Mouse (Mus musculus) ovary, postnatal 14 days (tissue): Measurements from ENCODE around the gene Ahsg.

Source experiments
- DNase-seq: peaks from one replicate; pipeline ENCODE4 v3.0.0; 2022; ENCODE audit warnings: low spot score

Gene Ahsg

GRCm38 (mm10) chr16:22888835-22889234 lies 2.2 kb upstream of the Ahsg start:
- no peak for DNase-seq

- no peak for DNase-seq
These were observed 1.4 kb upstream of the Ahsg start for GRCm38 (mm10) chr16:22889716-22890115.

- DNase-seq = no peak
These were observed 667 bp downstream of the Ahsg start for GRCm38 (mm10) chr16:22891733-22892154.

GRCm38 (mm10) chr16:22894095-22894494 lies 3.0 kb downstream of the Ahsg start:
- DNase-seq = no peak

- DNase-seq = no peak
These were observed 5.5 kb downstream of the Ahsg start for GRCm38 (mm10) chr16:22896618-22897017.

GRCm38 (mm10) chr16:22899346-22899745 lies 8.3 kb downstream of the Ahsg start:
- DNase-seq = no peak

- DNase-seq = no peak
These were observed 8.9 kb downstream of the Ahsg start for GRCm38 (mm10) chr16:22899866-22900570.

- DNase-seq = no peak
These were observed 10.2 kb downstream of the Ahsg start for GRCm38 (mm10) chr16:22901326-22901725.

- DNase-seq = no peak
These were observed 18.2 kb downstream of the Ahsg start for GRCm38 (mm10) chr16:22909290-22909689.

GRCm38 (mm10) chr16:22911986-22912385 lies 20.9 kb downstream of the Ahsg start:
- no peak for DNase-seq

GRCm38 (mm10) chr16:22912886-22913285 lies 21.8 kb downstream of the Ahsg start:
- DNase-seq = no peak

GRCm38 (mm10) chr16:22914276-22914675 lies 23.2 kb downstream of the Ahsg start:
- no peak for DNase-seq

GRCm38 (mm10) chr16:22918034-22918433 lies 27.0 kb downstream of the Ahsg start, which contains the start of gene Fetub:
Gene Fetub (plus strand): TSS chr16:22918334.
- DNase-seq = no peak

GRCm38 (mm10) chr16:22918664-22919312 lies 27.7 kb downstream of the Ahsg start:
- no peak for DNase-seq

GRCm38 (mm10) chr16:22919971-22920854 lies 29.1 kb downstream of the Ahsg start:
- peak; percentile 13 for DNase-seq

- DNase-seq = no peak
These were observed 30.7 kb downstream of the Ahsg start for GRCm38 (mm10) chr16:22921761-22922160.

- DNase-seq = no peak
These were observed 31.4 kb downstream of the Ahsg start for GRCm38 (mm10) chr16:22922433-22922832.

- DNase-seq = no peak
These were observed 38.5 kb downstream of the Ahsg start for GRCm38 (mm10) chr16:22929575-22929974.

GRCm38 (mm10) chr16:22931431-22932200 lies 40.5 kb downstream of the Ahsg start:
- no peak for DNase-seq

- no peak for DNase-seq
These were observed 46.6 kb downstream of the Ahsg start for GRCm38 (mm10) chr16:22937631-22938030.

- no peak for DNase-seq
These were observed 47.5 kb downstream of the Ahsg start for GRCm38 (mm10) chr16:22938541-22938940.
